Mouse (Mus musculus) liver, embryonic 14.5 days (tissue): ENCODE measurements around the gene Hmx2. TPM values are rescaled to one million over a fixed set of nuclear protein-coding genes. Genes with fewer than 3 reads are reported as not detected.

Experiments
- ATAC-seq: fragments of 200-750 bp; cut with Nextera tagmentation; 2 replicates; pipeline ENCODE4 v1.8.0; 2017; ENCODE audit warnings: moderate number of reproducible peaks, mild to moderate bottlenecking, moderate library complexity; ENCODE audit not compliant: insufficient read depth
- DNase-seq, 3 experiments: peaks; one replicate each; pipeline ENCODE4 v3.0.0-alpha.2; 2012 to 2013; ENCODE audit warnings: low read depth in 3 of 3, low spot score in 3 of 3
- H3K27ac ChIP-seq: fragments of 300-500 bp; sonication (generic); 2 replicates; pipeline ENCODE4 v1.5.1; 2014; ENCODE audit warnings: moderate library complexity, mild to moderate bottlenecking, control low read depth, inconsistent platforms
- H3K27me3 ChIP-seq: fragments of 300-500 bp; sonication (generic); 2 replicates; pipeline ENCODE4 v1.6.1; 2014; ENCODE audit warnings: mild to moderate bottlenecking, low read length, moderate library complexity; ENCODE audit not compliant: control insufficient read depth, insufficient read depth
- H3K36me3 ChIP-seq: fragments of 300-500 bp; sonication (generic); replicated peaks from 2 replicates; pipeline ENCODE4 v1.6.1; 2014; ENCODE audit warnings: low read depth; ENCODE audit not compliant: control insufficient read depth, insufficient read depth
- H3K4me1 ChIP-seq, 2 experiments: fragments of 200-500 bp in 1 of 2; fragments of 300-500 bp in 1 of 2; sonication (generic) in 1 of 2; replicated peaks; 2 replicates each; pipeline ENCODE4 v1.6.1; 2012 to 2014; ENCODE audit warnings: antibody characterized with exemption in 1 of 2, inconsistent platforms in 1 of 2, low read length in 1 of 2; ENCODE audit not compliant: control insufficient read depth in 2 of 2, insufficient read depth in 2 of 2
- H3K4me2 ChIP-seq: fragments of 300-500 bp; sonication (generic); 2 replicates; pipeline ENCODE4 v1.6.1; 2014; ENCODE audit warnings: low read depth, mild to moderate bottlenecking, control low read depth, moderate library complexity
- H3K4me3 ChIP-seq, 2 experiments: fragments of 200-500 bp in 1 of 2; fragments of 300-500 bp in 1 of 2; sonication (generic) in 1 of 2; 2 replicates each; pipeline ENCODE4 v1.5.1; 2012 to 2014; ENCODE audit warnings: low read depth in 2 of 2, low read length in 2 of 2, mild to moderate bottlenecking in 2 of 2, control low read depth in 1 of 2, inconsistent platforms in 1 of 2, moderate library complexity in 1 of 2; ENCODE audit not compliant: insufficient read depth in 1 of 2
- H3K9ac ChIP-seq: fragments of 300-500 bp; sonication (generic); replicated peaks from 2 replicates; pipeline ENCODE4 v1.6.1; 2014; ENCODE audit warnings: mild to moderate bottlenecking, control low read depth, moderate library complexity
- H3K9me3 ChIP-seq: fragments of 300-500 bp; sonication (generic); 2 replicates; pipeline ENCODE4 v1.6.1; 2016; ENCODE audit warnings: low read length, mixed read lengths; ENCODE audit not compliant: control insufficient read depth
- CTCF ChIP-seq: IDR thresholded peaks from 2 replicates; pipeline ENCODE4 v1.5.1; 2016; ENCODE audit warnings: antibody characterized with exemption, low read depth, control low read depth
- EP300 ChIP-seq: IDR thresholded peaks from 2 replicates; pipeline ENCODE4 v1.6.1; 2016; ENCODE audit warnings: antibody characterized with exemption, low read depth
- WGBS: fragments of 180-500 bp; shearing (Covaris S2); extraction: QIAGEN DNeasy Blood & Tissue Kit; methylation state at CpG from one replicate; pipeline ENCODE4 v1.1.7; 2014; ENCODE audit not compliant: insufficient replicate concordance; 5-methylcytosine and 5-hydroxymethylcytosine counted together
- polyA plus RNA-seq, 2 experiments: library from polyadenylated mRNA; depleted of rRNA in 1 of 2; stranded (reverse) in 1 of 2; unstranded in 1 of 2; fragments of >200 nt; fragmentation: Nextera tagmentation in 1 of 2; extraction: Ambion mirVana in 1 of 2; gene quantifications; 2 replicates each; pipeline versions ENCODE4 v1.2.1 to v1.2.3; 2012 to 2014

The Hmx2 gene
- polyA plus RNA-seq, 2 experiments: not detected

DNA sequence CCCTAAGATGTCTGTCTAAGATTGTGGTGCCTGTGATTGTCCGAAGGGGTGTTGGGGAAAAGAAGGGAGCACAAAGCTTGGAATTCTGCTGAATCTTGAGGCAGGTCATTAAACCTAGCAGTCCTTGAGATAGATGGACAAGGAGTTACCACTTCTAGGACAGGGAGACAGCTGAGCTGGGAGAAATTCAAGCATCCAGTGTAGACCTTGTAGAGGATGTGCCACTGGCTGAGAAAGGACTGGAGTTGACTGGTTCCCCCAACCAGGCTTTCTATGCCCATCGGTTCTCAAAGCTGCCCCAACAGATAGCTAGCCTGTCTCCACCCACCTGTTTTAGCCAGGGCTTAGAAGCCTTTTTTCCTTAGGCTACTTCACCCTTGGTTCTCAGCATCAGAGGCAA, 2.1 kb upstream of the Hmx2 start:
- Histone ChIP-seq H3K4me1 (no peaks in the 10 kb centered on the region), H3K27me3 (peaks cover 99% of the 10 kb centered on the region), H3K4me3 (no peak overlapping the region), H3K9ac (no peak overlapping the region), H3K27ac (no peak overlapping the region), H3K36me3 (no peaks in the 10 kb centered on the region), H3K9me3 (no peaks in the 10 kb centered on the region), H3K4me2 (no peak overlapping the region)
- no peak for ATAC-seq
- no peak for TF ChIP-seq CTCF
- no peak for TF ChIP-seq EP300
- WGBS: 5% methylated on average over 2 of the region's 2 CpGs
- no peak for DNase-seq

DNA sequence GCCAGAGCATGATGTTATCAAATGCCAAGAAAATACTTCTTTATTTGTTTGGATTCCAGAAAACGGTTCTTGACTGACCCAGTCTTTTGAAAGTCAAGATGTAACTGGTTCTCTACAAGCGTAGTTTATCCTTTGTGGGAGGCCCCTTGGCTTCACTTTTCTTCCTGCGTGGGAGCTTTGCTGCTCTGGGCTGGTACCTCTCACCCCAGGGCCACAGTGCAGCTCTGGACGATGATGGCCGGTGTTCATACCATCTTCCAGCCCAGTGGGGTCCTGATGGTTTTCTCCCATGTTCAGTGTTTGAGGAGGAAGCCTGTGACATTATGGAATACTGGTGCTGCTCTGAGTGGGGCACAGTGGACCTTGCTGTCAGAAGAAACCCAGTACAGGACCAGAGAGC, 1.1 kb upstream of the Hmx2 start:
- DNase-seq (no peak), ATAC-seq (no peak)
- 3% methylated on average over 5 of the region's 5 CpGs for WGBS
- H3K9me3 ChIP-seq: no peaks in the 10 kb centered on the region
- peaks cover 99% of the 10 kb centered on the region for H3K27me3 ChIP-seq
- no peak overlapping the region for H3K4me2 ChIP-seq
- no peaks in the 10 kb centered on the region for H3K4me1 ChIP-seq
- no peak overlapping the region for H3K27ac ChIP-seq
- H3K36me3 ChIP-seq: no peaks in the 10 kb centered on the region
- TF ChIP-seq CTCF (no peak), EP300 (no peak)
- H3K9ac ChIP-seq: no peak overlapping the region
- no peak overlapping the region for H3K4me3 ChIP-seq

DNA sequence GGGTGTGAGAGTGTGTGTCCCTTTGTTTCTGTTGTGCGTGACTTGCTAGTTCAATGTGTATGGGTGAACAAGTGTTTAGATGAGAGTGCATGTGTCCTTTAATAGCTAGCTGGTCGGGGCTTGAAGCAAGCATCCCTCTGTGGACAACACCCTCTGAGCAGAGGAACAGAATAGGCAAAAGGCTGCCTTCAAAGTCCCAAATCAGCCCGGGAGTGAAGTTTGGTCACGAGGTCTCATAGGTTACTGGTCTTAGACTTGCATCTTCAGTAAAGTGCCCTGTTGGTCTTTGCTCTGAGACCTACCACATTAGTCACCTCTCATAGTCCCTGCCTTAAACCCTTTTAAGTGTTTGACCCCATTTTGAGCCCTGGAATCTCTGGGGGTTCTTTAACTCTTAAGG, 2.9 kb downstream of the Hmx2 start:
- H3K27me3 ChIP-seq: peaks cover 99% of the 10 kb centered on the region
- ATAC-seq (no peak), DNase-seq (no peak)
- no peak for TF ChIP-seq EP300
- TF ChIP-seq CTCF: no peak
- H3K36me3 ChIP-seq: no peaks in the 10 kb centered on the region
- H3K4me2 ChIP-seq: no peak overlapping the region
- H3K9ac ChIP-seq: no peak overlapping the region
- H3K4me1 ChIP-seq: no peaks in the 10 kb centered on the region
- no peak overlapping the region for H3K4me3 ChIP-seq
- under 1% methylated on average over 4 of the region's 4 CpGs for WGBS
- no peaks in the 10 kb centered on the region for H3K9me3 ChIP-seq
- H3K27ac ChIP-seq: no peak overlapping the region

DNA sequence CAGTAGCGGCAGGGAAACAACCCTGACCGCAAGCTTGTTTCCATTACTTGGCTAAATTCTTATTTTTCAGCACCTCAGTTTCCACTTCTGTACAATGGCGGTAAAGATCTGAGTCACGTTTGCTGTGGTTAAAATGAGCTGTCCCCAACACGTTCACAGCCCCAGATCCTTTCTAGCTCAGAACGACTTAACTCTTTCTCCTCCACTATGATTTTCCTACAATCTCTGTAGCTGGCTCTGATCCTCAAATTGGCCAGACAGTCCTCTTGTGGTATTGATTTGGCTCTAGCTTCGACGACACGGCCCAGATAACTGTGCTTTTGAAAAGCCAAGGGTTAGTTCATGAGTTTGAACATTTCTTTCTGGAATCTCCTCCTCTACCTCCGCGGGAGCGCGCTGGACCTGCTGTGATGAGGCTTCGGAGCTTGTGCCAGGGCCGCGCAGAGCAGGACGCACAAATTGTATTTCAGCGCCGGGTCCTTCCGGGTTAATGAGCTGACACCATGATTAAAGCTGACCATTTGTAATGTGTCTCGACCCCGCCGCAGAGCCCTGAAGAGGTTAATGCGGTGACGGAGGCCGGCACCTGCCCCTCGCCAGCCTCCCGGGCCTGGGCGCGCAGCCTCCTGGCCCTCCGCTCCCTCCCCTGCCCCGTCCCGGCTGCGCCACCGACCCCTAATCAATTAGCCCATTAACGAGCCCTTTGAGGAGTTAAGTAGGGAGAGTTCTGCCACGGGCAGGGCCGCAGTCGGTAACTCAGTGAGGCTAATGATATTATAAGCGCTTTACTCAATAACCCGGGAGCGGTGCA, 3.6 kb downstream of the Hmx2 start:
- no peak for DNase-seq
- H3K4me3 ChIP-seq: no peak overlapping the region
- ATAC-seq: no peak
- H3K9ac ChIP-seq: no peak overlapping the region
- H3K27ac ChIP-seq: no peak overlapping the region
- no peaks in the 10 kb centered on the region for H3K9me3 ChIP-seq
- WGBS: 4% methylated on average over 42 of the region's 42 CpGs
- H3K4me2 ChIP-seq: no peak overlapping the region
- H3K27me3 ChIP-seq: peaks cover 99% of the 10 kb centered on the region
- H3K4me1 ChIP-seq: no peaks in the 10 kb centered on the region
- no peaks in the 10 kb centered on the region for H3K36me3 ChIP-seq
- TF ChIP-seq EP300 (no peak), CTCF (no peak)

DNA sequence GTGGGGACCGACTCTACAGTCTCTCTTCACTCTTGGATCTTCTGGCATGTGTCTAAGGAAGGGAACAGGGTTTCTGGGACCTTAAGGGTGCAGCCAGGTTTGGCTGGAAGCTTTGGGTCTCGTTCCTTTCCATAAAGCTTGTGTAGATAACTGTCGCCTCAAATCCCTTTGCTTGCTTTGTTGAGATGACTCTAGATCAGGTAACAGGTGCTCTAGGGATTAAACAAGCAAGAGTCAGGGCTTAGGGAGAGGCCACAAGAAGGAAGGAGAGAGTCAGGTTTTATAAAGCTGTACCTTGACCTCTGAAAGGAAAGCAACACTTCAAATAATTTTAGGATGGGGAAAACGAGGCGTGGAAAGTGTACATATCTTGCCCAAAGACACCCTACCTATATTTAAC, 4.2 kb downstream of the Hmx2 start:
- ATAC-seq: no peak
- Histone ChIP-seq H3K4me1 (no peaks in the 10 kb centered on the region), H3K27me3 (peaks cover 99% of the 10 kb centered on the region), H3K36me3 (no peaks in the 10 kb centered on the region), H3K4me2 (no peak overlapping the region), H3K27ac (no peak overlapping the region), H3K9ac (no peak overlapping the region), H3K9me3 (no peaks in the 10 kb centered on the region), H3K4me3 (no peak overlapping the region)
- 6% methylated on average over 5 of the region's 5 CpGs for WGBS
- TF ChIP-seq EP300 (no peak), CTCF (no peak)
- DNase-seq: no peak
